Mouse (Mus musculus): ENCODE measurements around the gene 1700001C02Rik. TPM values are rescaled to one million over a fixed set of nuclear protein-coding genes. Genes with fewer than 3 reads are reported as not detected.

The 1700001C02Rik gene
- polyA plus RNA-seq, 1 experiment from 2014 or later = 1.9 TPM

- Histone ChIP-seq H3K4me2 (ENCODE audit: low read length) (no peak overlapping the region), H3K9me3 (ENCODE audit: control insufficient read depth, low read length) (no peaks in the 10 kb centered on the region), H3K27me3 (replicated peaks; ENCODE audit: control insufficient read depth, insufficient read depth, low read length) (no peaks in the 10 kb centered on the region), H3K4me3 (ENCODE audit: low read length) (no peak overlapping the region), H3K27ac (ENCODE audit: low read depth, low read length) (no peak overlapping the region), H3K9ac (ENCODE audit: low read depth, low read length) (no peak overlapping the region), H3K4me1 (ENCODE audit: control insufficient read depth, insufficient read depth, low read depth, low read length) (no peaks in the 10 kb centered on the region), H3K36me3 (ENCODE audit: control insufficient read depth, insufficient read depth, low read length) (no peaks in the 10 kb centered on the region)
- 78% methylated on average over 5 of the region's 5 CpGs for WGBS
- ATAC-seq = no peak
Observed at GRCm38 (mm10) chr5:30484591-30484990, 18.7 kb downstream of the 1700001C02Rik start.

- Histone ChIP-seq H3K36me3 (ENCODE audit: control insufficient read depth, insufficient read depth, low read length) (no peaks in the 10 kb centered on the region), H3K27me3 (replicated peaks; ENCODE audit: control insufficient read depth, insufficient read depth, low read length) (no peaks in the 10 kb centered on the region), H3K9me3 (ENCODE audit: control insufficient read depth, low read length) (no peaks in the 10 kb centered on the region), H3K4me2 (ENCODE audit: low read length) (no peak overlapping the region), H3K9ac (ENCODE audit: low read depth, low read length) (no peak overlapping the region), H3K4me1 (ENCODE audit: control insufficient read depth, insufficient read depth, low read depth, low read length) (no peaks in the 10 kb centered on the region), H3K27ac (ENCODE audit: low read depth, low read length) (no peak overlapping the region), H3K4me3 (ENCODE audit: low read length) (no peak overlapping the region)
- 85% methylated on average over 6 of the region's 6 CpGs for WGBS
- no peak for ATAC-seq
Observed at GRCm38 (mm10) chr5:30485136-30485535, 19.3 kb downstream of the 1700001C02Rik start.

- no peak overlapping the region for H3K9ac ChIP-seq (ENCODE audit: low read depth, low read length)
- no peaks in the 10 kb centered on the region for H3K9me3 ChIP-seq (ENCODE audit: control insufficient read depth, low read length)
- no peak for ATAC-seq
- H3K4me1 ChIP-seq (ENCODE audit: control insufficient read depth, insufficient read depth, low read depth, low read length) = no peaks in the 10 kb centered on the region
- no peak overlapping the region for H3K4me3 ChIP-seq (ENCODE audit: low read length)
- H3K4me2 ChIP-seq (ENCODE audit: low read length) = no peak overlapping the region
- H3K27ac ChIP-seq (ENCODE audit: low read depth, low read length) = no peak overlapping the region
- H3K36me3 ChIP-seq (ENCODE audit: control insufficient read depth, insufficient read depth, low read length) = no peaks in the 10 kb centered on the region
- no peaks in the 10 kb centered on the region for H3K27me3 ChIP-seq (replicated peaks; ENCODE audit: control insufficient read depth, insufficient read depth, low read length)
Observed at GRCm38 (mm10) chr5:30490215-30490614, 24.4 kb downstream of the 1700001C02Rik start.

- Histone ChIP-seq H3K27ac (ENCODE audit: low read depth, low read length) (no peak overlapping the region), H3K9ac (ENCODE audit: low read depth, low read length) (no peak overlapping the region), H3K27me3 (replicated peaks; ENCODE audit: control insufficient read depth, insufficient read depth, low read length) (no peaks in the 10 kb centered on the region), H3K4me2 (ENCODE audit: low read length) (no peak overlapping the region), H3K36me3 (ENCODE audit: control insufficient read depth, insufficient read depth, low read length) (no peaks in the 10 kb centered on the region), H3K9me3 (ENCODE audit: control insufficient read depth, low read length) (no peaks in the 10 kb centered on the region), H3K4me1 (ENCODE audit: control insufficient read depth, insufficient read depth, low read depth, low read length) (no peaks in the 10 kb centered on the region), H3K4me3 (ENCODE audit: low read length) (no peak overlapping the region)
- WGBS = 72% methylated on average over 5 of the region's 5 CpGs
- no peak for ATAC-seq
Observed at GRCm38 (mm10) chr5:30490845-30491244, 25.0 kb downstream of the 1700001C02Rik start.

- Histone ChIP-seq H3K27me3 (replicated peaks; ENCODE audit: control insufficient read depth, insufficient read depth, low read length) (no peaks in the 10 kb centered on the region), H3K4me3 (ENCODE audit: low read length) (no peak overlapping the region), H3K9me3 (ENCODE audit: control insufficient read depth, low read length) (no peaks in the 10 kb centered on the region), H3K36me3 (ENCODE audit: control insufficient read depth, insufficient read depth, low read length) (no peaks in the 10 kb centered on the region), H3K9ac (ENCODE audit: low read depth, low read length) (no peak overlapping the region), H3K4me2 (ENCODE audit: low read length) (no peak overlapping the region), H3K4me1 (ENCODE audit: control insufficient read depth, insufficient read depth, low read depth, low read length) (no peaks in the 10 kb centered on the region), H3K27ac (ENCODE audit: low read depth, low read length) (no peak overlapping the region)
- 76% methylated on average over 7 of the region's 7 CpGs for WGBS
- no peak for ATAC-seq
Observed at GRCm38 (mm10) chr5:30493723-30494122, 27.9 kb downstream of the 1700001C02Rik start.

- no peaks in the 10 kb centered on the region for H3K36me3 ChIP-seq (ENCODE audit: control insufficient read depth, insufficient read depth, low read length)
- no peak overlapping the region for H3K4me2 ChIP-seq (ENCODE audit: low read length)
- H3K9me3 ChIP-seq (ENCODE audit: control insufficient read depth, low read length) = no peaks in the 10 kb centered on the region
- ATAC-seq = no peak
- 85% methylated on average over 7 of the region's 7 CpGs for WGBS
- H3K27me3 ChIP-seq (replicated peaks; ENCODE audit: control insufficient read depth, insufficient read depth, low read length) = no peaks in the 10 kb centered on the region
- H3K9ac ChIP-seq (ENCODE audit: low read depth, low read length) = no peak overlapping the region
- no peaks in the 10 kb centered on the region for H3K4me1 ChIP-seq (ENCODE audit: control insufficient read depth, insufficient read depth, low read depth, low read length)
- no peak overlapping the region for H3K4me3 ChIP-seq (ENCODE audit: low read length)
- no peak overlapping the region for H3K27ac ChIP-seq (ENCODE audit: low read depth, low read length)
Observed at GRCm38 (mm10) chr5:30494606-30495005, 28.8 kb downstream of the 1700001C02Rik start.

GRCm38 (mm10) chr5:30495288-30495687 is 29.4 kb downstream of the 1700001C02Rik start:
- H3K4me1 ChIP-seq (ENCODE audit: control insufficient read depth, insufficient read depth, low read depth, low read length) = no peaks in the 10 kb centered on the region
- H3K27ac ChIP-seq (ENCODE audit: low read depth, low read length) = no peak overlapping the region
- WGBS = 45% methylated on average over 2 of the region's 2 CpGs
- no peaks in the 10 kb centered on the region for H3K36me3 ChIP-seq (ENCODE audit: control insufficient read depth, insufficient read depth, low read length)
- H3K4me3 ChIP-seq (ENCODE audit: low read length) = no peak overlapping the region
- no peak overlapping the region for H3K4me2 ChIP-seq (ENCODE audit: low read length)
- H3K9me3 ChIP-seq (ENCODE audit: control insufficient read depth, low read length) = no peaks in the 10 kb centered on the region
- ATAC-seq = no peak
- no peaks in the 10 kb centered on the region for H3K27me3 ChIP-seq (replicated peaks; ENCODE audit: control insufficient read depth, insufficient read depth, low read length)
- no peak overlapping the region for H3K9ac ChIP-seq (ENCODE audit: low read depth, low read length)

- Histone ChIP-seq H3K36me3 (ENCODE audit: control insufficient read depth, insufficient read depth, low read length) (no peaks in the 10 kb centered on the region), H3K9me3 (ENCODE audit: control insufficient read depth, low read length) (no peaks in the 10 kb centered on the region), H3K27me3 (replicated peaks; ENCODE audit: control insufficient read depth, insufficient read depth, low read length) (no peaks in the 10 kb centered on the region), H3K4me1 (ENCODE audit: control insufficient read depth, insufficient read depth, low read depth, low read length) (no peaks in the 10 kb centered on the region), H3K9ac (ENCODE audit: low read depth, low read length) (no peak overlapping the region), H3K4me3 (ENCODE audit: low read length) (no peak overlapping the region), H3K27ac (ENCODE audit: low read depth, low read length) (no peak overlapping the region), H3K4me2 (ENCODE audit: low read length) (no peak overlapping the region)
- 91% methylated on average over 8 of the region's 8 CpGs for WGBS
- ATAC-seq = no peak
Observed at GRCm38 (mm10) chr5:30496821-30497220, 31.0 kb downstream of the 1700001C02Rik start.

GRCm38 (mm10) chr5:30497299-30497698 is 31.5 kb downstream of the 1700001C02Rik start:
- H3K9ac ChIP-seq (ENCODE audit: low read depth, low read length) = no peak overlapping the region
- no peak overlapping the region for H3K27ac ChIP-seq (ENCODE audit: low read depth, low read length)
- H3K4me3 ChIP-seq (ENCODE audit: low read length) = no peak overlapping the region
- H3K27me3 ChIP-seq (replicated peaks; ENCODE audit: control insufficient read depth, insufficient read depth, low read length) = no peaks in the 10 kb centered on the region
- 76% methylated on average over 7 of the region's 7 CpGs for WGBS
- no peaks in the 10 kb centered on the region for H3K4me1 ChIP-seq (ENCODE audit: control insufficient read depth, insufficient read depth, low read depth, low read length)
- ATAC-seq = no peak
- no peak overlapping the region for H3K4me2 ChIP-seq (ENCODE audit: low read length)
- no peaks in the 10 kb centered on the region for H3K9me3 ChIP-seq (ENCODE audit: control insufficient read depth, low read length)
- no peaks in the 10 kb centered on the region for H3K36me3 ChIP-seq (ENCODE audit: control insufficient read depth, insufficient read depth, low read length)

- Histone ChIP-seq H3K4me1 (ENCODE audit: control insufficient read depth, insufficient read depth, low read depth, low read length) (no peaks in the 10 kb centered on the region), H3K4me3 (ENCODE audit: low read length) (no peak overlapping the region), H3K9me3 (ENCODE audit: control insufficient read depth, low read length) (no peaks in the 10 kb centered on the region), H3K4me2 (ENCODE audit: low read length) (no peak overlapping the region), H3K27ac (ENCODE audit: low read depth, low read length) (no peak overlapping the region), H3K9ac (ENCODE audit: low read depth, low read length) (no peak overlapping the region), H3K27me3 (replicated peaks; ENCODE audit: control insufficient read depth, insufficient read depth, low read length) (no peaks in the 10 kb centered on the region), H3K36me3 (ENCODE audit: control insufficient read depth, insufficient read depth, low read length) (no peaks in the 10 kb centered on the region)
- 47% methylated on average over 8 of the region's 8 CpGs for WGBS
- ATAC-seq = no peak
Observed at GRCm38 (mm10) chr5:30513111-30513510, 47.3 kb downstream of the 1700001C02Rik start.
